Mouse (Mus musculus) granulocyte monocyte progenitor cell, adult 5-6 weeks (primary cell): ENCODE data around the gene Slc8a1. TPM values are rescaled to one million over a fixed set of nuclear protein-coding genes. Genes with fewer than 3 reads are reported as not detected.
A peak's percentile ranks its signal among the peaks of the same experiment; 100 is the strongest.

Source experiments
- ATAC-seq: replicated peaks from 2 replicates; pipeline ENCODE4 v1.8.0; 2016; ENCODE audit warnings: mild to moderate bottlenecking, moderate TSS enrichment, inconsistent platforms; ENCODE audit not compliant: poor library complexity, severe bottlenecking
- total RNA-seq, 2 experiments: library from RNA; stranded (forward) in 1 of 2; stranded (reverse) in 1 of 2; fragments of 200-712, 200-1000 nt in 1 of 2; fragments of >200 nt in 1 of 2; fragmentation: Nextera tagmentation in 1 of 2; gene quantifications; 2 replicates each; pipeline ENCODE4 v1.2.3; 2014 to 2017

Gene Slc8a1
- total RNA-seq, 2 experiments from 2014 or later = 6.2 to 6.3 TPM

DNA sequence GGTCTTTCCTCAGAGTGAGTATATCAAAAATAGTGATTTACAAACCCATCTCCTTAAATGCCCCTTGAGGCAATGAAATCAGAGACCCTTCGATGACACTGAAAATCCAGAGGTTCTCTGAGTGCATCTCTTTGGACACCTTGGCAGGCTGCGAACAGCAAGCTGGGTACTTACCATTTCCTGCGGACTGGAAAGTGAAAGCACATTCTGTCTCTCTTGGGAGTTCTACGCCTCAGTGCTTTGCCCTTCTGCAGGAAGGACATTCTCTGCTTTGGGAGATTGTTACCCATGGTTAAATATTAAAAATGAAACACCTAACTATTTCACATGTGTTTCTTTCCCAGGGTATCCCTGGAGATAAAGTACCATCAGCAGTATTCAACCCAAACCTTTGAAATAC is 354.7 kb downstream of the Slc8a1 start:
- no peak for ATAC-seq

DNA sequence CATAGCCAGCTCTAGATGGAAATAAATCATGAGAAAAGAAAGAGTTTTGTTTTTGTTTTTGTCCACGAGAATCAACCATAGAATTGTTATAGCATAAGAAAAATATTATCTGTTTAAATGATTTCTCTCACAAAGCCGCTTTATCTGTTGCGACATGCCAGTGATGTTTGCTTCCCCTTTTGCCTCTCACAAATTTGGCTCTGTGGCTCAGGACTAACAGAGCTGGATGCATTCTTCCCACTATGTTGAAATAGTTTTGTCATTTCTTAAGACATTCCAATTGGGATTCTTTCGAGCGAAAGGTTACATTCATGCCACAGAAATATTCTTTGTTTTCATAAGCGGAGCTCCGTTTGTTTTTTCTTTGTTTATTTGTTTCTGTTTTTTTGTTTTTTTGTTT is 359.7 kb downstream of the Slc8a1 start:
- peak; percentile 86 for ATAC-seq

DNA sequence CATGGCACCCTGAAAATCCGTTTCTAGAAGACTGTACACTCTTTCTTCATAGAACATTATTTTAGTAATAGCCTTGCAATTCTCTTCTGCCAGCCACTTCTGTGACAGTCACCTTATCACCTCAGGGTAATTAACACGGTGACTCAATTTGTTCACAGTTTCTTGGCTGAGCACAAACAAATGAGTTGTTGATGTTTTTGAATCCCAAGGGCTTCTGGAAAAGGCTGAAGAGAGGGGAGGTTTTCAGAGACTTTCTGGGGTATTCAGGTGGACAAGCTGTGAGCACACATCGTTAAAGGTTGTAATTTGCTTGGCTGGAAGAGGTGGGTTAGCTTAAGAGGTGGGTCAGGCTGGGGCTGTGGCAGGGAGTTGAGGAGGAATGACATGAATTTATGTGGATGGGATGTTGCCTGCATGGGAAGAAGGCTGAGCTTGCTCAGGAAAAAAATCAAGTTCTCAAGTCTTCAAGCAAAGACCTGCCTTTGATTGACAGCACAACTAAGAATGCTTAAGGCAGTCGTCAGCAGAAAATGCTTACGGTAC is 360.3 kb downstream of the Slc8a1 start:
- no peak for ATAC-seq

DNA sequence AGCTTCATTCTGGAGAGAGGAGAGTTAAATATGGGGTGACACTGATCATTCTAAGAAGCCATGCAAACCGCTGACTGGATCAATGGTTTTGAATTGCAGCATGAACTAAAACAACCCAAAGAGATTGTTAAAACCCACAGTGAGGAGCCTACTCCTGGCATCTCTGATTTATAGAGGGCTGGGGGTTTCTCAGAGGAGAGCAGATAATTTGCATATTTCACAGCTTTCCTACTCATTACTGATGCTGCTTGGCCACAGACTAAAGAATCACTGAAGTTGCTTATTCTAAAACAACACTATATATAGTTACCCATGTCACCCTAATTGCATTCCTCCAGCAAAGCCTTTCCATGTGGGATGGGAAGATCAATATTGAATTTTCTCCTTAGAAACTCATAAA is 361.0 kb downstream of the Slc8a1 start:
- no peak for ATAC-seq

DNA sequence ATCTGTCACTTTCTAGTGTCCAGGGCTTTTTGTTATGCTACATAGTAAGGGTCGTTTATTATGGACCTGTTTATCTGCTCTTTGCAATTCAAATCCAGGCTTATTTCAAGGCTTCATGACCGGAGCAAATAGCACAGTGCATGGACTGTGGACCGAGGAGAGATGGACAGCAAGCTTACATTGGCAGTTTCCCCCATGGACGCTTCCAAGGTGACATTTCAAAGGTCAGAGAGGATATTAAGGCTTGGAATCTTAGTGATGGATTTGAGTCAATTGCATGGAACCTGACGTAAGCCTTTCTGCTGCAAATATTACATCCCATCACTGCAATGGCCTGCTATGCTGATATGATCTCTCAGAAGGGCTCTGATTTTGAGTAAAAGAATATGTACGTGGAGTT is 362.3 kb downstream of the Slc8a1 start:
- ATAC-seq = no peak

DNA sequence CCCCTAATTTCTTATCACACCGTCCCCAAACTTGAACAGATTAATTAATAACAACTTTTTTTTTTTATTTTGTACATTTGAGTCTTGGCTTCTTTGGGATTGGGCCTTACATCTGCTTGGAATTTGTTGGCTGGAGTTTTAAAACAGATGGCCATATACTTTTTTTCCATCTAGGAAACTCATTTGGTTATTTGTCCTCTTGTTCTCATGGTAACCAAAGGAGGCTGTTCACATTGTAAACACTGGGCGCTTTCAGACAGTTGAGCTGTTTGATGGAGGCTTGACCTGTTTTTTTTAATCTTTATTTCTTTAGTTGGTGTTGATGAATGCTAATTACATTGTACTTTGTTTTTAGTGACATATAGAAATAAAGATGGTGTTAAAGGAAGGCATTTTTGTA is 369.1 kb downstream of the Slc8a1 start:
- ATAC-seq = no peak

GRCm38 (mm10) chr17:81368503-81368902 is 369.7 kb downstream of the Slc8a1 start:
- no peak for ATAC-seq

DNA sequence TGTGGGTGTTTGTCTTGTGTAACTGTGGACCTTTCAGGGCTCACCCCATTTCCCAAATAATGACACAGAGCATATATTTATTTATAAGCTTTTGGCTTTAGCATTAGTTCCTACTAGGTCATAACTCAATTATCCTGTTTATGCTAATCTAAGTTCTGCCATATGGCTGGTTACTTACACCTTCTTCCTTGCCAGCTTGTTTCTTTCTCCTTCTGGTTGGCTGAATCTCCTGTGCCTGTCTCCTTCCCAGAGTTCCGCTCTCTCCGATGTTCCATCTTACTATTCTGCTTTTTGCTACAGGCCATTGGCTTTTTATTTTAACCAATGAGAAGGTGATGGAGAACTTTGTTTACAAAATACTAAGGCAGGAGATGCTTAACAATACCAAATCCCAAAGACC is 374.8 kb downstream of the Slc8a1 start:
- ATAC-seq = no peak

DNA sequence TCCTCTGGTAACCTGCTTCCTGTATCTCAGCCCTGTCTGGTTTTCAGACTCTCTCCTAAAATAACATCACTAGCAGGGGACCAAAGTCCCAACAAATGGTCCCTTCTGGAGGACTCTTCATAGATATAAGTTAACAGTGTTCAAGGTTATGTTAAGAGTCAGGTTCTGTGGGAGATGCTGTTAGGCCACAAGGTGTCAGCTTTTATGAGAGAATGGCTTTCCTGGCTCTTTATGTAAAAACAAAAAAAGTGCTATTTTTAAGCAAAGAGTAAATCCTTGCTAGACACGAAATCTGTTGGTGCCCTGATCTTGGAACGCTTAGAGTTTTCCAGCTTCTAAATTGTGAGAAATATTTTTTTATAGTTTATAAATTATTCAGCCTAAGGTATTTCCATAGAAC is 377.6 kb downstream of the Slc8a1 start:
- no peak for ATAC-seq

DNA sequence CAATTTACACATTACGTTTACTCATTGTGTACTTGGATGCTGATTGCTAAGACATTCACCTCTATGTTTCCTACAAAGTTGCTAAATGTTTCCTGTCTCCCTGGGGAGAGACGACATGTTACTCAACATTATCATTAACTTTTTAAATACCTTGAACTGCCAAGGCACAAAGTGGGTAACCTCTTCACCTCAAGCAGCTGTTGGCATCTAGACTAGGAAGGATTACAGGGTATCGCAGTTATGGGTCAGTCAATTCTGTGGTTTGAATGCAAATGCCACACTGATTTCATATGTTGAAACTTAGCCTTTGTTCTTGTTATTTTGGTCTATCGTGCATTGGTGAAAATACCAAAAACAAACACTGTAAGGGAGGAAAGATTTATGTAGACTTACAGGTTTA is 378.1 kb downstream of the Slc8a1 start:
- no peak for ATAC-seq

DNA sequence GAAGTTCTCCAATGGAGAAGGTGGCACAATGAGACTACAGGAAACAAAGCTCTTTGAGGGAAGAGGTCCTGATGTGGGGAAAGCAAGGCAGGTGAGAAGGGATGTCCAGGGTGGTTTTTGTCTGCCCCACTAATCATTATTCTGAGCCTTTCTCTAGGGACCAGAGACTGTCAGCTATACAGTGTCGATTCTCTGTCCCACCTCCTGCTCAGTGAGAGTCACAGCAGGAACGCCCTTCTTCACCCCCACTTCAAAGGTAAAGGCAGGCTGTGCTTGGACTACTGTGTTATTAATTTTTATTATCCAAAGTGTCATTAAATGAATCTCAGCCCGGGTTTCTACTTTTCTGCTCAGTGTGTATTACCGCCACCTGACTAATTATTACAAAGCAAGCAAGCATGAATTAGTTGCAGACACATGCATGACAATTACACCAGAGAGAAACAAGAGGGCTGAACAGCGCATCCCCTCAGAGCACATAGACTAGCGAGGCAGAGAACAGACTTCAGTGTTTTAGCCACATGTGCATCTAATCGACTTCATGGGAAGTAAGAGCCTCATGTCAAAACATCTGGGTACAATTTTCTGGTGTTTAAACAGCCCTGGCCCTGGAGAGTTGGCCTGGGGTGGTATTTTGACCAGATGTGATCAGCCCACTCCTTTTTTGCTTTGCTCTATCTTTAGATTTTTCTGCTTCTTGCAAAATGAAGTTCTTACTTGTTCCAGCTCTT is 402.0 kb downstream of the Slc8a1 start:
- ATAC-seq = no peak

DNA sequence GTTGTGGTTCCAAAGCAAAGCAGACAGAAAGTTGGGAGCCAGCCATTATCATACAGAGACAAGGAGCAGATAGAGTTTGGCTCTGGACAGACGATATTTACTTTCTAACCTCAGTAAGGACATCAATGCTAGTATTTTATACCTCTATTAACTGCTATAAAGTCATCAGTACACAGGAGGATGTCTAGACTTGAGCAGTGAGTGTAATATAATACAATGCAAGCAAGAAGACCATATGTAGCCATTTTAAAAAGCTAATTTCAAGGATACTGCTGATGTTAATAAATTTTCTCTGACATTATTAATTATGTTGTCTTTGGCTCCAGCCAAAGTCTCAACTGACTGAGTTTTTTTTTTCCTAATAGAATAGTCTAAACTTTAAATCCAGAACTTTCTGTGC is 402.7 kb downstream of the Slc8a1 start:
- ATAC-seq = no peak
